Mouse (Mus musculus) megakaryocyte-erythroid progenitor cell, adult 5-6 weeks (primary cell): ENCODE measurements around the gene Mast4. TPM values are rescaled to one million over a fixed set of nuclear protein-coding genes. Genes with fewer than 3 reads are reported as not detected.
"Not testable (repeated sequence)": the region's sequence is repeated elsewhere in the genome, so short reads cannot be mapped to it uniquely, and the experiment has no call there.

Experiments
- ATAC-seq: replicated peaks from 2 replicates; pipeline ENCODE4 v1.8.0; 2016; ENCODE audit warnings: mild to moderate bottlenecking, inconsistent platforms; ENCODE audit not compliant: severe bottlenecking, poor library complexity, low FRiP score, low TSS enrichment
- total RNA-seq, 2 experiments: library from RNA; stranded (forward) in 1 of 2; stranded (reverse) in 1 of 2; fragments of 200-1000, 215-1000 nt in 1 of 2; fragments of >200 nt in 1 of 2; fragmentation: Nextera tagmentation in 1 of 2; gene quantifications; 2 replicates each; pipeline ENCODE4 v1.2.3; 2014 to 2017

The Mast4 gene
- total RNA-seq, 2 experiments from 2014 or later: 10.9 to 40.9 TPM

GRCm38 (mm10) chr13:102756071-102756470 lies 578.2 kb downstream of the Mast4 start:
- ATAC-seq: no peak

GRCm38 (mm10) chr13:102755124-102755523 lies 579.2 kb downstream of the Mast4 start:
- no peak for ATAC-seq

DNA sequence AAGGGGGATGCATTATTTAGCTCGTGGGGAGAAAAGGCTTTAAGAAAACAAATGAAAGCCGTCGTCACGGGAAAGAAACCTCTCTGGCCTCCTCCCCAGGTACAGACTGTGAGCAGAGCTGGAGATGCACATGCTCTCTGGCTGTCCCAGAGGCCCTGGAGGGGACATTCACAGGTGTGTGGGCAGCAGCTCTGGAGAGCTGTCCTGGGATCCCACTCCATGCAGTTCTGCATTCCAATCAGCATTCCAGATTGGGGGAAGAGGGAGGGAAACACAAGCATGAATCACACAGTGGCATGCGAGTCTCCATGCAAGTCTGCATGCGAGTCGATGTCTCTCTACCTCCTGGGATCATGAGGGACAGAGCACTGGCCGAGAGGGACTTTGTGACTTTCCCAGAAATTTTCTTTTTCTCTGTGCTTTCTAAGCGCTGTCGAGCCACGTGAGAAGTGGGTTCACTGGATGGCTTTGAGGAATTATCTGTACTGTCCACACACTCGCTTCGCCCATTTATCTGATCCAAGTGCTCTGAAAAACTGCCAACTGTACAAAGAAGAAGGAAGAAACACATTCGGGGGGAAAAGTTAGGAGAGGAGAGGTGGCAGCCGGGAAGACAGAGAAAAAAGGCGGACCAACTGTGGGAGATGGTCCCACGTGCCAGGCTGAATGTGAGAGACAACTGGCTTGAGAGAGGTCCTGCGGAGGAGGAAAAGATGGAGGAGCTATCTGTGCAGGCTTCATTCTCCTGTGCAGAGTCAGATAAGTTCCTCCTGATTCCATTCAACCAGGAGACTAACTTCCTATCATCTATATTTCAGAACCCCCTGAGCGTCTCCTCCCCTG lies 580.4 kb downstream of the Mast4 start:
- peak; percentile 74 for ATAC-seq

- ATAC-seq: no peak
Observed at GRCm38 (mm10) chr13:102749891-102750290, 584.4 kb downstream of the Mast4 start.

GRCm38 (mm10) chr13:102749194-102749593 lies 585.1 kb downstream of the Mast4 start:
- no peak for ATAC-seq

DNA sequence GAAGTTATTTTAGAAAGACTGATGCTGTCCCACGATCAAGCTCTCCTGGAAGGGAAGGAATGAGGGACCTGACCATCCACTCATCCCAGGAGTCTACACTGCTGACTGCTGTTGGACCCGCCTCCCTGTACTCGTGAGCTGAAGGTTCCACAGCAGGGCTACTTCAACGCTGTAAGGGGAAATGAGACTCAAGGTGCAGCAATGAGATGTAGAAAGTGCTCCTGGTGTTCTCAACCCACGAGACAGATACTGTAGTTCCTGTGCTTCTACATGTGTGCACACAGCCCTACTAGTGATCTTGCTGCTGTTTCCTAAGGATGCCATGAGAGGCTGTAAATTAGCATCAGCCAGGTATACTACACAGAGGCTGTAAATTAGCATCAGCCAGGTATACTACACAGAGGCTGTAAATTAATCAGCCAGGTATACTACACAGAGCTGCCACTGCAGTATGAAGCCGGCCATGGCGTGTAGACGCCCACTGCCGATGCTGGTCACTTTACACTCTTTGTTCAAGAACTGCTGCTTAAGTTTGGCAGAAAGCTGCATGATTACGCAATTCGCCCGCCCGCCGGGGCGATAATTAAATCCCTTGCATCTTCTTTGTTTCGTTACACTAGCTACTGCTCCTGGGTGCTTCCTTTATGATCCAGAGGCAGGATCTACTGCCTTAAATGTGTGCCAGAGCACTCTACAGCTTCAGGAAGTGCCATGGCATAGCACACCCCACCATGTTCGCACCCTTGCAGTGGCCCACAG lies 587.3 kb downstream of the Mast4 start:
- no peak for ATAC-seq

- ATAC-seq: no peak
Observed at GRCm38 (mm10) chr13:102745626-102746342, 588.5 kb downstream of the Mast4 start.

DNA sequence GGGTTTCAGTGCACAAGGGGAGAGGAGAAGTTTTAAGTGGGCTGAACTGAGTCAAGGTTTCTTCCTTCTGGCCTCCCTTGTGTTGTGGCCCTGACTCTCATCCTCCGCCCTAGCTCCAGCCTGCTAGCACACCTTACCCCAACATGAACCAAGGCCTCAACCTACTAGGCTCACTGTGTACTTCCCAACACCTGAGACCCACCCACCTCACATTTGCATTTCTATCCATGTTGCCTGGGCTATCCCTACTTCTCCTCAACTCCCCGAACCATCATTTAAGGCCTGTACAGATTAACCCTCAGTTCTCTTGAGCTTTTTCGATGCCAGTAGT lies 589.1 kb downstream of the Mast4 start:
- ATAC-seq: peak; percentile 46

- peak; percentile 72 for ATAC-seq
Observed at GRCm38 (mm10) chr13:102744481-102745269, 589.6 kb downstream of the Mast4 start.

GRCm38 (mm10) chr13:102739720-102740535 lies 594.4 kb downstream of the Mast4 start:
- peak; percentile 80 for ATAC-seq

GRCm38 (mm10) chr13:102737811-102738210 lies 596.5 kb downstream of the Mast4 start:
- ATAC-seq: no peak

GRCm38 (mm10) chr13:102733063-102733462 lies 601.2 kb downstream of the Mast4 start:
- ATAC-seq: no peak

DNA sequence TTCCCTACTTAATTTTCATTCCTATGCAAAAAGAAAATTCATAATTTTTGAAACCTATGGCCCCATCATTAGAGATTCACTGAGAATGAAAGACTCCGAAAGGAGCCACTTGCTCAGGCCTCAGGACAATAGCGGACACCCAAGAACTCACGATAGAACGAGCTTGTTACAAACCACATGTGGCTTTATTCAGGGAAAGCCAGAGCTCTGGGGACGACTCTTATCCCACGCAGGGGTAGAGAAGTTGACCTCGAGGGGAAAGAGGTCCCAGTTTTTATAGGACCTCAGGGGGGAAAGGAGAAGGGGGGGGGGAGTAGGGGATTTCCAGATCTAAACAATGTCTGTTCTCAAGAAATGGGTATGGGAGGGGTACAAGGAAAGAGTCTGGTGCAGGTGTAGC lies 605.3 kb downstream of the Mast4 start:
- not testable (repeated sequence) for ATAC-seq

- peak; percentile 60; the same call in 1 of the 2 replicates for ATAC-seq
Observed at GRCm38 (mm10) chr13:102728035-102728434, 606.3 kb downstream of the Mast4 start.

GRCm38 (mm10) chr13:102726876-102727275 lies 607.4 kb downstream of the Mast4 start:
- no peak for ATAC-seq

- ATAC-seq: no peak
Observed at GRCm38 (mm10) chr13:102725906-102726305, 608.4 kb downstream of the Mast4 start.

GRCm38 (mm10) chr13:102725416-102725815 lies 608.9 kb downstream of the Mast4 start:
- ATAC-seq: no peak

- no peak for ATAC-seq
Observed at GRCm38 (mm10) chr13:102716973-102717372, 617.3 kb downstream of the Mast4 start.

DNA sequence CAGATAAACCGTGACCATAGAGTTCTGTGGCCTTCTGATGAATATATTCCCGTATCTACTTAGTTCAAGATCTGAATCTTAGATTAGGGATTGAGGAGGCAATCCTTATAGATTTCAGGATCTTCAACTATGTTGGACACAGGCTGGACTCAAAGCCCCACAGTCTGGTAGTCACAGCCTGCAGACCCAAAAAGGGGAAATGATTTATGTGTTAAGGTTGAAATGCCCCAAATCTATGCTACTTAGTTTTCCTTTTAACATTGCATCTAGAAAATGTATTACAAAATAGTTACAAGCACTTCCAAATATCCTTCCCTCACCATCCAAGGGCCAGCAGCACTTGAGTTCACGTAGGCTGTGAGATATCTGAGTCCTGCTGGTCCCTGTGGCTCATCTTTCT lies 633.6 kb downstream of the Mast4 start:
- ATAC-seq: no peak
